ENCODE assay signal across 12 mouse cellular contexts in the genomic region with DNA sequence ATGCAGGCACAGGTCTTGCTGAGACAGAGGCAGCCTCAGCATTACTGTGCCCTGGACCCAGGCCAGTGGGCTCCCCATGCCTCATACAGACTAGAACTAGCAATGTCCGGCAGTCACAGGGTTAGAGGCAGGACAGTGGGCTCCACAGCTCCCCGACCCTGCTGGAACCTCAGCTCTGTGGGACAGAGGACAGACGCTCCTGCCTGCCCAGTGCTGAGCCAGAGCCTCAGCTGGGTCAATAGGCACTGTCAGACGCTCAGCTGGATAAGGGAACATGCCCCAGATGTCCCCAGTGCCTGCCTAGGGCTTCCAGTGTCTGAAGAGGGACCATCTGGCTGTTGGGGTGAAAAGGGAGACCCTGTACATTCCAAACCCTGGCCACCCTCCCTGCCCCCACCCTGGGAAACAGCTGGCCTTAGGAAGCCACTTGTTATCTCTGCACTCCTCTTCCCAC. TPM values are rescaled to one million over a fixed set of nuclear protein-coding genes. Genes with fewer than 3 reads are reported as not detected.
DNase-seq lines count a peak whose midpoint lies in the region; ATAC-seq lines count a peak whose summit lies in the region.
"Had no signal": no experiment of that assay in that cellular context is flagged by ENCODE, and none has a peak within 500 bp of the region (broad histone marks: within the 10 kb centered on the region; RNA-seq: fewer than 3 reads in every experiment).

No protein-coding gene starts in this region.

- peaks cover 16% of the 10 kb centered on the region for H3K4me1 ChIP-seq in limb, embryonic 13.5 days

- no peaks in the 10 kb centered on the region for H3K9me3 ChIP-seq in limb, embryonic 13.5 days
- H3K9me3 ChIP-seq: limb, embryonic 15.5 days had no signal

- intact Hi-C loops in heart, postnatal 10 days (cut with DNase I), result no loop called here

- no peak overlapping the region for H3K4me2 ChIP-seq in limb, embryonic 13.5 days (replicated peaks)
- H3K4me2 ChIP-seq: limb, embryonic 15.5 days had no signal

- H3K36me3 ChIP-seq in limb, embryonic 13.5 days, result peaks cover 32% of the 10 kb centered on the region

- DNase-seq in heart, postnatal 4 days, result peak; percentile 31
- no peak for DNase-seq in heart, postnatal 10 days
- DNase-seq in Muller cell, postnatal 12 days (ENCODE audit: inconsistent ontology term), result peak; percentile 54
- peak; percentile 26 for DNase-seq in embryo, embryonic 11 days
- no peak for DNase-seq in layer of hippocampus, postnatal 36 days
- no peak for DNase-seq in layer of hippocampus, postnatal 25 days (ENCODE audit: extremely low spot score in 1 of 2, low spot score in 1 of 2)
- no peak for DNase-seq in urinary bladder, postnatal 10 days (ENCODE audit: low spot score)

- H3K27me3 ChIP-seq in limb, embryonic 13.5 days, result no peaks in the 10 kb centered on the region
- H3K27me3 ChIP-seq: limb, embryonic 15.5 days had no signal

- H3K4me3 ChIP-seq in limb, embryonic 13.5 days, result no peak overlapping the region
- H3K4me3 ChIP-seq: erythroblast, embryonic 14.5 days; limb, embryonic 15.5 days had no signal

- 31% methylated on average over 4 of the region's 4 CpGs for WGBS in limb, embryonic 13.5 days

- no peak overlapping the region for H3K27ac ChIP-seq in limb, embryonic 13.5 days
- H3K27ac ChIP-seq: limb, embryonic 15.5 days had no signal

- 0 out of 2 replicates have a peak, but pooled peaks have one; percentile 17 for ATAC-seq in limb, embryonic 13.5 days (ENCODE audit: low FRiP score, low read depth)

- no peak overlapping the region for H3K9ac ChIP-seq in limb, embryonic 13.5 days
- H3K9ac ChIP-seq: limb, embryonic 15.5 days had no signal

RNA-seq across cellular contexts. Expression of a gene that starts 8.1 kb away (rescaled TPM):
- total RNA-seq in heart, postnatal 4 days (2021), result not detected
- not detected for total RNA-seq in heart, postnatal 10 days (2021)
- polyA plus RNA-seq in limb, embryonic 13.5 days (2015; fragmentation: Nextera tagmentation; extraction: Ambion mirVana), result not detected in 2 replicates
- 1 to 10 TPM; 3.6 to 3.7 TPM for total RNA-seq in layer of hippocampus, postnatal 36 days (2021)
- total RNA-seq in layer of hippocampus, postnatal 25 days (2021), result 1 to 10 TPM; 2.7 to 3.0 TPM
- total RNA-seq: megakaryocyte progenitor cell, adult 5-6 weeks had no signal
- polyA plus RNA-seq: erythroblast, embryonic 14.5 days; gonadal fat pad, adult 2 months; limb, embryonic 15.5 days had no signal

RNA-seq across cellular contexts. Expression of a gene that starts 8.7 kb away (rescaled TPM):
- total RNA-seq in heart, postnatal 4 days (2021), result 10 to 100 TPM; 11.9 to 12.3 TPM
- 10 to 100 TPM in 1 of 2 experiments, 1 to 10 TPM in 1; 8.3 to 10.1 TPM for total RNA-seq in heart, postnatal 10 days (2021)
- 21.0 and 21.4 TPM in 2 replicates for polyA plus RNA-seq in limb, embryonic 13.5 days (2015; fragmentation: Nextera tagmentation; extraction: Ambion mirVana)
- total RNA-seq in layer of hippocampus, postnatal 36 days (2021), result 10 to 100 TPM; 23.0 to 31.3 TPM
- total RNA-seq in layer of hippocampus, postnatal 25 days (2021), result 10 to 100 TPM; 18.4 to 31.8 TPM

RNA-seq across cellular contexts. Expression of a gene that starts 22.6 kb away (rescaled TPM):
- not detected for total RNA-seq in heart, postnatal 4 days (2021)
- total RNA-seq in heart, postnatal 10 days (2021), result not detected
- not detected in 2 replicates for polyA plus RNA-seq in limb, embryonic 13.5 days (2015; fragmentation: Nextera tagmentation; extraction: Ambion mirVana)
- total RNA-seq in layer of hippocampus, postnatal 36 days (2021), result not detected
- total RNA-seq in layer of hippocampus, postnatal 25 days (2021), result not detected
- total RNA-seq: megakaryocyte progenitor cell, adult 5-6 weeks had no signal
- polyA plus RNA-seq: erythroblast, embryonic 14.5 days; gonadal fat pad, adult 2 months; limb, embryonic 15.5 days had no signal

RNA-seq across cellular contexts. Expression of a gene that starts 37.2 kb away (rescaled TPM):
- 10 to 100 TPM; 34.5 to 37.0 TPM for total RNA-seq in heart, postnatal 4 days (2021)
- 10 to 100 TPM; 34.3 to 35.4 TPM for total RNA-seq in heart, postnatal 10 days (2021)
- polyA plus RNA-seq in limb, embryonic 13.5 days (2015; fragmentation: Nextera tagmentation; extraction: Ambion mirVana), result 67.1 and 69.1 TPM in 2 replicates
- 10 to 100 TPM; 24.6 to 25.5 TPM for total RNA-seq in layer of hippocampus, postnatal 36 days (2021)
- total RNA-seq in layer of hippocampus, postnatal 25 days (2021), result 10 to 100 TPM; 26.2 TPM

RNA-seq across cellular contexts. Expression of a gene that starts 45.4 kb away (rescaled TPM):
- 100 to 1,000 TPM; 122 to 125 TPM for total RNA-seq in heart, postnatal 4 days (2021)
- 100 to 1,000 TPM; 129 to 131 TPM for total RNA-seq in heart, postnatal 10 days (2021)
- 56.3 and 58.8 TPM in 2 replicates for polyA plus RNA-seq in limb, embryonic 13.5 days (2015; fragmentation: Nextera tagmentation; extraction: Ambion mirVana)
- total RNA-seq in layer of hippocampus, postnatal 36 days (2021), result 10 to 100 TPM; 65.9 to 66.3 TPM
- total RNA-seq in layer of hippocampus, postnatal 25 days (2021), result 10 to 100 TPM; 69.5 to 76.0 TPM

Comparison
In these comparisons a context has a peak if more than half of its experiments do, and no peak if none do; other contexts are left out.
1. DNase-seq: peak in heart, postnatal 4 days (single experiment), Muller cell, postnatal 12 days (single experiment) and embryo, embryonic 11 days (single experiment); none in heart, postnatal 10 days (0 of 2), layer of hippocampus, postnatal 36 days (0 of 2), layer of hippocampus, postnatal 25 days (0 of 2) and urinary bladder, postnatal 10 days (single experiment).